Mouse (Mus musculus): ENCODE data around the gene Cyb5d2. TPM values are rescaled to one million over a fixed set of nuclear protein-coding genes. Genes with fewer than 3 reads are reported as not detected.

The Cyb5d2 gene
- polyA plus RNA-seq, 1 experiment from 2014 or later, result 3.0 TPM

DNA sequence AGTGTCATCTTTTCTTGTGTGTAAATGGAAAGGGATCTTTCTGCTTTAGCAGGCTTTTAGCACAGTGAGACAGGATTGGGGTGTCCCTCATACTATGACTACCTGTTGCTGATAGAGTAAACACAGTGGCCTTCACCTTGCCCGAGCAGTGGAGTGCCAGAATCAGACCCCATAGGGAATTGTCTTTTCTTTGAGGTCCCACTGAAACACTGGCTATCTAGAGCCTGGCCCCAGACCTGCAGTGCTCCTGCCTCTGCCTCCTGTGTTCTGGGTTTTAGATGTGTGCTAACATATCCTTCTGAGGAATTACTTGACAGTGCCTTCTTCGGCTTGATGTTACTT is 60.5 kb downstream of the Cyb5d2 start:
- Histone ChIP-seq H3K36me3 (ENCODE audit: control insufficient read depth, insufficient read depth, low read length) (peaks cover 12% of the 10 kb centered on the region; the same call in 1 of the 2 replicates), H3K4me3 (ENCODE audit: low read depth, low read length) (no peak overlapping the region), H3K9ac (ENCODE audit: low read length) (no peak overlapping the region), H3K4me1 (ENCODE audit: control insufficient read depth, insufficient read depth, low read length) (no peaks in the 10 kb centered on the region), H3K27ac (ENCODE audit: low read depth, low read length) (no peak overlapping the region), H3K27me3 (ENCODE audit: control insufficient read depth, insufficient read depth, low read length) (no peaks in the 10 kb centered on the region), H3K9me3 (ENCODE audit: control insufficient read depth, low read length) (no peaks in the 10 kb centered on the region), H3K4me2 (no peak overlapping the region)
- ATAC-seq (ENCODE audit: low FRiP score) (no peak), DNase-seq (ENCODE audit: low spot score, missing footprints) (peak; percentile 66)
- WGBS, result 82% methylated on average over 2 of the region's 2 CpGs

DNA sequence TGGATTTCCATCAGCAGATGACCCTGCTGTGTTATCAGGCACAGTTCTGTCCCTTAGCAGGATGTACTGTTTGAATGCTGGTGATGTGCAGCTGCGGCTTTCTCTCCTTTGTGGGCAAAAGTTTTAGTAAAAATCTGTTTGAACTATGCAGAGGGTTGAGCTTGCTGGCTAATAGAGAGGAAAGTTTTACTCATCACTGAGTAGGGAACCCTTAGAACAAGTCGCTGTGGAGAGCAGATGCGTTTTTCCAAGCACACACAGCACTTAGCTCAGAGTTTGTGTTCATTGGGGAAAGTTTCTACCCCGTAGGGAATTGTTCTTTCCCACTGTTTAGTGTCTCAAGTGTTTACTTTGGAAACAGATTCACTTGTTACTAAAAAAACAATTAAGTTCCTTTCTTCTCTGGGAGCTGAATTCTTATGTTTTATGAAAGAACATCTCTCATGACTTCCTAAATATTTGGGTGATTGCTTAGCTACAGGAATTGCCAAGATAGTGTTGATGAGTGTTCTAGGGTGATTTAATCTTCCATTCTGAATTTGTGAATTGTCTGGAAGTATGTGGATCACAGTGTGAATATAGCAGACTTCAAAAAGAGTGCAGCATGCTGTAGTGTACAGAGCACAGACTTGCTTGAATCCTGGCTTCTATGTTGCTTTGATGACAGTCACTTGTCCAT is 61.0 kb downstream of the Cyb5d2 start:
- peaks cover 10% of the 10 kb centered on the region; the same call in 1 of the 2 replicates for H3K36me3 ChIP-seq (ENCODE audit: control insufficient read depth, insufficient read depth, low read length)
- no peak for ATAC-seq (ENCODE audit: low FRiP score)

GRCm38 (mm10) chr11:72733736-72734135 is 62.2 kb downstream of the Cyb5d2 start:
- no peak overlapping the region for H3K9ac ChIP-seq (ENCODE audit: low read length)
- H3K4me1 ChIP-seq (ENCODE audit: control insufficient read depth, insufficient read depth, low read length), result no peaks in the 10 kb centered on the region
- no peak overlapping the region for H3K4me3 ChIP-seq (ENCODE audit: low read depth, low read length)
- H3K36me3 ChIP-seq (ENCODE audit: control insufficient read depth, insufficient read depth, low read length), result peaks cover 10% of the 10 kb centered on the region; the same call in 1 of the 2 replicates
- ATAC-seq (ENCODE audit: low FRiP score) (no peak), DNase-seq (ENCODE audit: low spot score, missing footprints) (peak; percentile 59)
- no peak overlapping the region for H3K27ac ChIP-seq (ENCODE audit: low read depth, low read length)
- H3K4me2 ChIP-seq, result no peak overlapping the region
- no peaks in the 10 kb centered on the region for H3K27me3 ChIP-seq (ENCODE audit: control insufficient read depth, insufficient read depth, low read length)
- WGBS, result 89% methylated on average over 3 of the region's 3 CpGs
- no peaks in the 10 kb centered on the region for H3K9me3 ChIP-seq (ENCODE audit: control insufficient read depth, low read length)

More for the DNA sequence above, 61.0 kb downstream of the Cyb5d2 start:
- H3K4me2 ChIP-seq, result no peak overlapping the region
- H3K9ac ChIP-seq (ENCODE audit: low read length), result no peak overlapping the region
- no peaks in the 10 kb centered on the region for H3K9me3 ChIP-seq (ENCODE audit: control insufficient read depth, low read length)
- WGBS, result 86% methylated on average over 4 of the region's 4 CpGs
- no peak overlapping the region for H3K27ac ChIP-seq (ENCODE audit: low read depth, low read length)
- H3K4me3 ChIP-seq (ENCODE audit: low read depth, low read length), result no peak overlapping the region
- H3K4me1 ChIP-seq (ENCODE audit: control insufficient read depth, insufficient read depth, low read length), result no peaks in the 10 kb centered on the region
- DNase-seq (ENCODE audit: low spot score, missing footprints), result peak; percentile 41
- H3K27me3 ChIP-seq (ENCODE audit: control insufficient read depth, insufficient read depth, low read length), result no peaks in the 10 kb centered on the region

Other genes starting within 250 kb of the Cyb5d2 start
- gene Spns3, start 245.6 kb downstream of the Cyb5d2 start, polyA plus RNA-seq (2014; fragmentation: Nextera tagmentation; extraction: Ambion mirVana), result not detected in 2 replicates
- gene Ube2g1, start 188.9 kb downstream of the Cyb5d2 start, polyA plus RNA-seq (2014; fragmentation: Nextera tagmentation; extraction: Ambion mirVana), result 121 and 137 TPM in 2 replicates
- 28.7 and 33.0 TPM in 2 replicates for gene Ankfy1, start 106.1 kb downstream of the Cyb5d2 start, polyA plus RNA-seq (2014; fragmentation: Nextera tagmentation; extraction: Ambion mirVana)
- gene Zzef1, start 84 bp upstream of the Cyb5d2 start, polyA plus RNA-seq (2014; fragmentation: Nextera tagmentation; extraction: Ambion mirVana), result 8.3 and 8.5 TPM in 2 replicates
- 0.59 and 0.95 TPM in 2 replicates for gene Atp2a3, start 165.0 kb upstream of the Cyb5d2 start, polyA plus RNA-seq (2014; fragmentation: Nextera tagmentation; extraction: Ambion mirVana)
- gene P2rx1, start 203.0 kb upstream of the Cyb5d2 start, polyA plus RNA-seq (2014; fragmentation: Nextera tagmentation; extraction: Ambion mirVana), result 1.2 and 1.3 TPM in 2 replicates
- gene Camkk1, start 222.9 kb upstream of the Cyb5d2 start, polyA plus RNA-seq (2014; fragmentation: Nextera tagmentation; extraction: Ambion mirVana), result 3.7 and 4.2 TPM in 2 replicates

Data from midbrain, embryonic 11.5 days (tissue).